Mouse (Mus musculus) olfactory bulb, adult 2 months (tissue): Measurements from ENCODE around the gene Abhd17b.

Experiments used
- CTCF ChIP-seq: fragments of 200-500 bp; IDR thresholded peaks from 2 replicates; pipeline ENCODE4 v1.5.1; 2012; ENCODE audit warnings: low read depth, mild to moderate bottlenecking, low read length, moderate library complexity; ENCODE audit not compliant: insufficient read depth
- POLR2A ChIP-seq: fragments of 200-500 bp; IDR thresholded peaks from 2 replicates; pipeline ENCODE4 v1.6.1; 2012; ENCODE audit warnings: mild to moderate bottlenecking, low read depth, low read length, moderate library complexity; ENCODE audit not compliant: insufficient read depth

GRCm38 (mm10) chr19:21637672-21638071 lies 15.3 kb upstream of the Abhd17b start:
- TF ChIP-seq POLR2A (no peak), CTCF (no peak)
